Mouse (Mus musculus): ENCODE results near the gene Hhat. TPM values are rescaled to one million over a fixed set of nuclear protein-coding genes. Genes with fewer than 3 reads are reported as not detected.

Hhat gene
- polyA plus RNA-seq, 1 experiment from 2014 or later: 4.8 TPM

GRCm38 (mm10) chr1:192730517-192730916, 40.5 kb downstream of the Hhat start:
- H3K27me3 ChIP-seq (replicated peaks; ENCODE audit: control insufficient read depth, insufficient read depth, low read length): no peaks in the 10 kb centered on the region
- TF ChIP-seq CTCF (IDR thresholded peaks at IDR 0.05; ENCODE audit: low read depth): no peak
- H3K27ac ChIP-seq (ENCODE audit: low read depth, low read length): no peak overlapping the region
- H3K4me2 ChIP-seq (replicated peaks; ENCODE audit: low read depth): no peak overlapping the region
- no peaks in the 10 kb centered on the region for H3K36me3 ChIP-seq (ENCODE audit: control insufficient read depth, insufficient read depth)
- no peak overlapping the region for H3K4me3 ChIP-seq (ENCODE audit: low read depth, low read length)
- H3K4me1 ChIP-seq (replicated peaks; ENCODE audit: control insufficient read depth, insufficient read depth, low read length): no peaks in the 10 kb centered on the region
- no peaks in the 10 kb centered on the region for H3K9me3 ChIP-seq (ENCODE audit: control insufficient read depth)
- ATAC-seq: no peak
- no peak overlapping the region for H3K9ac ChIP-seq (ENCODE audit: low read depth, low read length)
- WGBS: 76% methylated on average over 7 of the region's 7 CpGs

DNA sequence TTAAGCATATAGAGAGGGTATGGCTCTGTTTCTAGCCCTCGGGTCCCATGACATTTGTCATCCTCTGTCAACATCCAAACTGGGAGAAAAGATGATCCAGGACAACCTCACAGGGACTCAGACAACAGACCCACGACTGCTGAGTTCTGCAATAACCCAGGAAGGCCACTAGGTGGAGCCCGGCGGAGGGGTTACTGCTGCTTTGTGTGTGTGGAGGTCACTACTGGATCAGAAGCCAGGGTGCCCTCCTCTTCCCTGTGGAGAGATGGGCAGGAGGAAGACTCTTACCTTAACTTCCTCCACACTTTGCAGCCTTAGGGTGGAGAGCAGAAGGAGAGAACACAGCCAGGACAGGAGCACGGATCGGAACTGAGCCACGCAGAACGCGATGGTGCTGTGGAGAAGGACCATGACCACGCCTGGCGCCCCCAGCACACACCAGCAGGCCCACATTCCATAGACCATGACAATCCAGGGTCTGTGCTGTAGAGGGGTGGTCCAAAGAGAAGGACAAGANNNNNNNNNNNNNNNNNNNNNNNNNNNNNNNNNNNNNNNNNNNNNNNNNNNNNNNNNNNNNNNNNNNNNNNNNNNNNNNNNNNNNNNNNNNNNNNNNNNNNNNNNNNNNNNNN, 43.9 kb downstream of the Hhat start:
- no peaks in the 10 kb centered on the region for H3K27me3 ChIP-seq (replicated peaks; ENCODE audit: control insufficient read depth, insufficient read depth, low read length)
- peak; percentile 93 for TF ChIP-seq CTCF (IDR thresholded peaks at IDR 0.05; ENCODE audit: low read depth)
- no peak overlapping the region for H3K9ac ChIP-seq (ENCODE audit: low read depth, low read length)
- H3K9me3 ChIP-seq (ENCODE audit: control insufficient read depth): no peaks in the 10 kb centered on the region
- 55% methylated on average over 11 of the region's 11 CpGs for WGBS
- H3K36me3 ChIP-seq (ENCODE audit: control insufficient read depth, insufficient read depth): no peaks in the 10 kb centered on the region
- H3K4me1 ChIP-seq (replicated peaks; ENCODE audit: control insufficient read depth, insufficient read depth, low read length): no peaks in the 10 kb centered on the region
- no peak overlapping the region for H3K27ac ChIP-seq (ENCODE audit: low read depth, low read length)
- no peak overlapping the region for H3K4me3 ChIP-seq (ENCODE audit: low read depth, low read length)
- peak; percentile 56; the same call in 1 of the 2 replicates for ATAC-seq
- H3K4me2 ChIP-seq (replicated peaks; ENCODE audit: low read depth): no peak overlapping the region; the same call in 1 of the 2 replicates

- no peaks in the 10 kb centered on the region for H3K9me3 ChIP-seq (ENCODE audit: control insufficient read depth)
- no peak overlapping the region for H3K9ac ChIP-seq (ENCODE audit: low read depth, low read length)
- no peaks in the 10 kb centered on the region for H3K4me1 ChIP-seq (replicated peaks; ENCODE audit: control insufficient read depth, insufficient read depth, low read length)
- H3K4me2 ChIP-seq (replicated peaks; ENCODE audit: low read depth): no peak overlapping the region
- H3K27ac ChIP-seq (ENCODE audit: low read depth, low read length): no peak overlapping the region
- no peaks in the 10 kb centered on the region for H3K36me3 ChIP-seq (ENCODE audit: control insufficient read depth, insufficient read depth)
- TF ChIP-seq CTCF (IDR thresholded peaks at IDR 0.05; ENCODE audit: low read depth): peak; percentile 84
- no peaks in the 10 kb centered on the region for H3K27me3 ChIP-seq (replicated peaks; ENCODE audit: control insufficient read depth, insufficient read depth, low read length)
- 30% methylated on average over 5 of the region's 5 CpGs for WGBS
- ATAC-seq: no peak
- H3K4me3 ChIP-seq (ENCODE audit: low read depth, low read length): no peak overlapping the region
Observed at GRCm38 (mm10) chr1:192722147-192722546, 48.9 kb downstream of the Hhat start.

DNA sequence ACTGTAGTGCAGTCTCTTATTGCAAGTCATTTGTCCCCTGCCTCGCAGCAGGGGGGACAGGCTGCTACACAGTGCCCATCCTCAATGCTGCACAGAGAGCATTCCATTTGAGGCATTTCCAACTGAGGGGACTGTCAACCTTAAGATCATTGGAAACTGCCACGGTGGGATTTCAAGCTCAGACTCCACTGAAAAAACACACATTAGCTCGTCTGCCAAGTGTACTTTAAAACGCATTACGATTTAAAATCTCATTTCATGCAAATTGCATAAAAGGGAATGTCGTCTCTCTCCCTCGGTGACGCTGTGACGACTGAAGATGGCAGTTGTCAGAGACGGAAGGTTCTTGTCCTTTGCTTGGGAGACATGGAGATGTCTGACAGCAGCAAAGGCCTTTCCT, 50.9 kb downstream of the Hhat start:
- H3K9me3 ChIP-seq (ENCODE audit: control insufficient read depth): no peaks in the 10 kb centered on the region
- no peak for TF ChIP-seq CTCF (IDR thresholded peaks at IDR 0.05; ENCODE audit: low read depth)
- 84% methylated on average over 10 of the region's 10 CpGs for WGBS
- no peak overlapping the region for H3K27ac ChIP-seq (ENCODE audit: low read depth, low read length)
- no peak overlapping the region for H3K9ac ChIP-seq (ENCODE audit: low read depth, low read length)
- H3K27me3 ChIP-seq (replicated peaks; ENCODE audit: control insufficient read depth, insufficient read depth, low read length): no peaks in the 10 kb centered on the region
- no peak for ATAC-seq
- H3K4me3 ChIP-seq (ENCODE audit: low read depth, low read length): no peak overlapping the region
- no peaks in the 10 kb centered on the region for H3K36me3 ChIP-seq (ENCODE audit: control insufficient read depth, insufficient read depth)
- H3K4me1 ChIP-seq (replicated peaks; ENCODE audit: control insufficient read depth, insufficient read depth, low read length): no peaks in the 10 kb centered on the region
- no peak overlapping the region for H3K4me2 ChIP-seq (replicated peaks; ENCODE audit: low read depth)

DNA sequence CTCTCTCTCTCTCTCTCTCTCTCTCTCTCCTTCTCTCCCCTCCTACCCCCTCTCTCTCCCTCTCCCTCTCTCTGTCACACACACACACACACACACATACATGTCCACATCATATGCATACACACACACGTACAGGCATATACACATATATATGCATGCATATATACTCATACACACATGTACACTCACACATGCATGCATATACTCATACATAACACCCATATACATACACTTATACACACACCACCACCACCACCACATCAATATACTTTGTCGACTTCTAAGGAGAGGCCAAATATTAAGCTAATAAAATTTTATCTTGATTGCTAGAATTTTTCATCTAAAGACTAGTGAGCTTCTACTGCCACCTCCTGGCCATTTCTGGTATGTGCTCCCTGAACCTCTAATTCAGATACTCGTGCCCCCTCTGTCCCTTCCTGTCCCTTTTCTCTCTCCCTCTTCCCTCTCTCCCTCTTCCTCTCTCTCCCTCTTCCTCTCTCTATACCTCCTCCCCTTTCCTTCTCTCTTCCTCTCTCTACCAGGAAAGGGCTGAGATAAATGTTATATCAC, 59.2 kb downstream of the Hhat start:
- Histone ChIP-seq H3K27me3 (replicated peaks; ENCODE audit: control insufficient read depth, insufficient read depth, low read length) (no peaks in the 10 kb centered on the region), H3K4me3 (ENCODE audit: low read depth, low read length) (no peak overlapping the region), H3K4me1 (replicated peaks; ENCODE audit: control insufficient read depth, insufficient read depth, low read length) (no peaks in the 10 kb centered on the region), H3K9ac (ENCODE audit: low read depth, low read length) (no peak overlapping the region), H3K4me2 (replicated peaks; ENCODE audit: low read depth) (no peak overlapping the region), H3K36me3 (ENCODE audit: control insufficient read depth, insufficient read depth) (no peaks in the 10 kb centered on the region), H3K27ac (ENCODE audit: low read depth, low read length) (no peak overlapping the region), H3K9me3 (ENCODE audit: control insufficient read depth) (no peaks in the 10 kb centered on the region)
- ATAC-seq: no peak
- WGBS: 28% methylated on average over 3 of the region's 3 CpGs
- TF ChIP-seq CTCF (IDR thresholded peaks at IDR 0.05; ENCODE audit: low read depth): peak; percentile 86

- no peaks in the 10 kb centered on the region for H3K9me3 ChIP-seq (ENCODE audit: control insufficient read depth)
- H3K4me2 ChIP-seq (replicated peaks; ENCODE audit: low read depth): no peak overlapping the region
- H3K27me3 ChIP-seq (replicated peaks; ENCODE audit: control insufficient read depth, insufficient read depth, low read length): no peaks in the 10 kb centered on the region
- no peak for TF ChIP-seq CTCF (IDR thresholded peaks at IDR 0.05; ENCODE audit: low read depth)
- H3K27ac ChIP-seq (ENCODE audit: low read depth, low read length): no peak overlapping the region
- H3K4me3 ChIP-seq (ENCODE audit: low read depth, low read length): no peak overlapping the region
- ATAC-seq: 0 out of 2 replicates have a peak, but pooled peaks have one; percentile 41
- 73% methylated on average over 8 of the region's 8 CpGs for WGBS
- no peak overlapping the region for H3K9ac ChIP-seq (ENCODE audit: low read depth, low read length)
- H3K36me3 ChIP-seq (ENCODE audit: control insufficient read depth, insufficient read depth): no peaks in the 10 kb centered on the region
- no peaks in the 10 kb centered on the region for H3K4me1 ChIP-seq (replicated peaks; ENCODE audit: control insufficient read depth, insufficient read depth, low read length)
Observed at GRCm38 (mm10) chr1:192700339-192701073, 70.5 kb downstream of the Hhat start.

All from intestine, postnatal 0 days (tissue).